Mouse (Mus musculus) forebrain, embryonic 12.5 days (tissue): ENCODE data around the gene Slc23a2. TPM values are rescaled to one million over a fixed set of nuclear protein-coding genes. Genes with fewer than 3 reads are reported as not detected.
A peak's percentile ranks its signal among the peaks of the same experiment; 100 is the strongest.

Source experiments
- ATAC-seq: fragments of 200-750 bp; cut with Nextera tagmentation; 2 replicates; pipeline ENCODE4 v1.8.0; 2017; ENCODE audit warnings: moderate TSS enrichment; ENCODE audit not compliant: low FRiP score
- H3K27ac ChIP-seq: fragments of 300-500 bp; sonication (generic); 2 replicates; pipeline ENCODE4 v1.5.1; 2016; ENCODE audit warnings: mild to moderate bottlenecking
- H3K27me3 ChIP-seq: fragments of 300-500 bp; sonication (generic); 2 replicates; pipeline ENCODE4 v1.6.1; 2016; ENCODE audit warnings: mild to moderate bottlenecking
- H3K36me3 ChIP-seq: fragments of 300-500 bp; sonication (generic); replicated peaks from 2 replicates; pipeline ENCODE4 v1.6.1; 2016; ENCODE audit warnings: mild to moderate bottlenecking
- H3K4me1 ChIP-seq: fragments of 300-500 bp; sonication (generic); 2 replicates; pipeline ENCODE4 v1.6.1; 2016
- H3K4me2 ChIP-seq: fragments of 300-500 bp; sonication (generic); 2 replicates; pipeline ENCODE4 v1.6.1; 2016; ENCODE audit warnings: mild to moderate bottlenecking, moderate library complexity
- H3K4me3 ChIP-seq: fragments of 300-500 bp; sonication (generic); replicated peaks from 2 replicates; pipeline ENCODE4 v1.5.1; 2016; ENCODE audit warnings: mild to moderate bottlenecking
- H3K9ac ChIP-seq: fragments of 300-500 bp; sonication (generic); 2 replicates; pipeline ENCODE4 v1.6.1; 2016; ENCODE audit warnings: mild to moderate bottlenecking
- H3K9me3 ChIP-seq: fragments of 300-500 bp; sonication (generic); 2 replicates; pipeline ENCODE4 v1.6.1; 2016
- WGBS: fragments of 180-500 bp; shearing (Covaris S2); methylation state at CpG from one replicate; pipeline ENCODE4 v1.1.7; 2016; 5-methylcytosine and 5-hydroxymethylcytosine counted together
- polyA plus RNA-seq: library from polyadenylated mRNA; unstranded; fragments of >200 nt; fragmentation: Nextera tagmentation; extraction: Ambion mirVana; gene quantifications from 2 replicates; pipeline ENCODE4 v1.2.1, GENCODE M21; 2016

Gene Slc23a2
- polyA plus RNA-seq, 1 experiment from 2014 or later, result 14.6 TPM

DNA sequence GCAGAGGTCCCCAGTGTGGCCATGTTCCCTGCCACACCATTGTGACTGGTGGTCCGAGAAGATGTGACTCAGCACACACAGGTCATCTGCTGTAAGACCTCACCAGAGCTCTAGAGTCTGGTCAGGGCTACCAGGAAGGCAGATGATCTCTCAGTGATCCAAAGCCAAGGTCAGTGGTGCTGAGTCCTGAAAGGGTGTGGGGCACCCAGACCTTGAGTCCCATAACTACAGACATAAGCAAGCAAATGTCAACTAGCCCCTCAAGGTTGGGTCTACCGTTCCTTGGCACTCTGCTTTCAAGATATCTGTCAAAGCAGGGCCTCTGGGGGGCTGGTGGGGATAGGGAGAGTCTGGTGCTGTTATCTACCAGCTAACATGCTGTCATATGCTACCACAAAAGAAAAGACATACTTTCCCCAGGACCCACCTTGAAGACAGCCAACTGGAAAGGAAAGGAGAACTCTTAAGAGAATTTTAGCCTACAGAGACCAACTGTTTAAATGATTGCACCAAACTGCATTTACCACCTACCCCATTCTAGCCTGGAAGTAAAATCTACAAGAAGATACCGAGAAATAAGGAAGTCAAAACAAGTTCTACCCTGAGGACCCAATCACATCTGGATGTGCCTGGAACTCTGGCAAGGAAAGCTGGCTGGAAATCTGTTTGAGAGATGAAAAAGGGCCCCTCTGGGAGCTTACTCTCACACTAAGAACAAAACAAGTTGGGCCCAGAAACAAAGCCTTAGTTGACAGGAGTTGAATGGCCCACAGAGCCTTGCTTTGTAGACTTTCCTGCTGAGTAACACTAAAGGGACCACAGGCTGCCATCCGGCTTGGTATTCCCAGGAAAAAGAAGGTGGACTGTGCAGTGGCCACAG, 110.1 kb downstream of the Slc23a2 start:
- 0 out of 2 replicates have a peak, but pooled peaks cover 3% of the 10 kb centered on the region for H3K27me3 ChIP-seq
- H3K36me3 ChIP-seq, result no peaks in the 10 kb centered on the region
- H3K4me1 ChIP-seq, result peaks cover 22% of the 10 kb centered on the region
- H3K9ac ChIP-seq, result no peak overlapping the region
- 53% methylated on average over 4 of the region's 4 CpGs for WGBS
- peak overlapping the region; percentile 13 for H3K27ac ChIP-seq
- H3K4me3 ChIP-seq, result no peak overlapping the region
- no peak overlapping the region for H3K4me2 ChIP-seq
- no peak for ATAC-seq
- H3K9me3 ChIP-seq, result no peaks in the 10 kb centered on the region

GRCm38 (mm10) chr2:132031364-132032095, 113.4 kb downstream of the Slc23a2 start:
- peaks cover 45% of the 10 kb centered on the region for H3K4me1 ChIP-seq
- WGBS, result 63% methylated on average over 11 of the region's 11 CpGs
- peaks cover 10% of the 10 kb centered on the region for H3K27me3 ChIP-seq
- H3K4me2 ChIP-seq, result no peak overlapping the region; the same call in 1 of the 2 replicates
- no peaks in the 10 kb centered on the region for H3K36me3 ChIP-seq
- H3K27ac ChIP-seq, result peak overlapping the region; percentile 89; the same call in 1 of the 2 replicates
- H3K4me3 ChIP-seq, result no peak overlapping the region
- ATAC-seq, result no peak
- no peak overlapping the region for H3K9ac ChIP-seq
- H3K9me3 ChIP-seq, result no peaks in the 10 kb centered on the region

- ATAC-seq, result peak; percentile 15
- H3K27me3 ChIP-seq, result peaks cover 10% of the 10 kb centered on the region
- H3K4me3 ChIP-seq, result peak overlapping the region; percentile 65
- H3K36me3 ChIP-seq, result no peaks in the 10 kb centered on the region
- WGBS, result 8% methylated on average over 23 of the region's 23 CpGs
- H3K27ac ChIP-seq, result peak overlapping the region; percentile 89
- H3K9ac ChIP-seq, result peak overlapping the region; percentile 75
- peak overlapping the region; percentile 92 for H3K4me2 ChIP-seq
- H3K9me3 ChIP-seq, result no peaks in the 10 kb centered on the region
- peaks cover 45% of the 10 kb centered on the region for H3K4me1 ChIP-seq
Measured at GRCm38 (mm10) chr2:132030418-132031363, 114.2 kb downstream of the Slc23a2 start.

DNA sequence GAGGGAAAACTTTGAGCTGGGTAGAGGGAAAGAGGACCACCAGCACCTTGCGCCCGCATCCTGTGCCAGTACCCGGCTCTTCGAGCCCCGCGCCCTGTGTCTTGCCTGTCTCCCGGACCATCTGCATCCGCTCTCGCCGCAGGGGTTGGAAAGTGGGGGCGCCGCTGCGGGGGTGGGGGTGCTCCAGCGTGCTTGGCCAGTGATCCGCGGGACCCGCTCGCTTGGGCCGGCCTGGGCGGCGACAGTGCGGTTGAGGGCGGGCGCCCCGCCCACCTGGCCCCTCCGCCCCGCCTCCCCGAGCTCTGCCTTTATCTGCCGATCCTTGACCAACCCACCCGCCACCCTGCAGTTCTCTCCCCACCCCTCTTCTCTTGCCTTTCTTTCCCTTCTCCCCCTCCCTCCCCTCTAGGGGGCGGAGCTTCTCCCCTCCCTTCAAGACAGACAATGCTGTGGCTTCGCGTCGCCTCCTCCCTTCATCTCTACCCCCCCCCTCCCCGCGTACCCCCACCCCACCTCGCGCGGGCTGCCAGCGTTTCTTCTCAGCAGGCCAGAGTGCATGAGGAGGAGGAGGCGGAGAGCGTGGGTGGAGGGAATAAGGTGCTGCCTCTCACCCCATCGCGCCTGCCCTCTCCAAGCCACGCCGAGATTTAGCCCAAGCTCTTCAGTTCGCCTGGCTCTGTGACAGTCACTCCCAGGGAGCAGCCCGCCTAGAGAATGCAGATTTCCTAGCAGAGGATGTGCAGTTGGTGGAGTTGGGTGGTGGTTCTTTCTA, 115.1 kb downstream of the Slc23a2 start, which contains the start of gene Rassf2:
Rassf2 (minus strand) TSS at position 613 of the 772 bp plus-strand sequence.
- no peaks in the 10 kb centered on the region for H3K36me3 ChIP-seq
- no peaks in the 10 kb centered on the region for H3K9me3 ChIP-seq
- peak within 1 kb of the TSS; percentile 65 for H3K4me3 ChIP-seq
- peaks cover 39% of the 10 kb centered on the region for H3K4me1 ChIP-seq
- H3K27me3 ChIP-seq, result peaks cover 7% of the 10 kb centered on the region
- peak within 1 kb of the TSS; percentile 89 for H3K27ac ChIP-seq
- WGBS, result 1% methylated on average over 28 of the region's 48 CpGs
- H3K4me2 ChIP-seq, result peak within 1 kb of the TSS; percentile 92
- H3K9ac ChIP-seq, result peak within 1 kb of the TSS; percentile 75
- peak; percentile 94 for ATAC-seq

GRCm38 (mm10) chr2:132028894-132029605, 115.9 kb downstream of the Slc23a2 start:
- Histone ChIP-seq H3K36me3 (no peaks in the 10 kb centered on the region), H3K4me2 (peak overlapping the region; percentile 92), H3K9me3 (no peaks in the 10 kb centered on the region), H3K27me3 (peaks cover 7% of the 10 kb centered on the region), H3K4me3 (peak overlapping the region; percentile 65), H3K9ac (peak overlapping the region; percentile 75), H3K4me1 (peaks cover 36% of the 10 kb centered on the region), H3K27ac (peak overlapping the region; percentile 89)
- ATAC-seq, result peak; percentile 39
- WGBS, result under 1% methylated on average over 36 of the region's 36 CpGs

DNA sequence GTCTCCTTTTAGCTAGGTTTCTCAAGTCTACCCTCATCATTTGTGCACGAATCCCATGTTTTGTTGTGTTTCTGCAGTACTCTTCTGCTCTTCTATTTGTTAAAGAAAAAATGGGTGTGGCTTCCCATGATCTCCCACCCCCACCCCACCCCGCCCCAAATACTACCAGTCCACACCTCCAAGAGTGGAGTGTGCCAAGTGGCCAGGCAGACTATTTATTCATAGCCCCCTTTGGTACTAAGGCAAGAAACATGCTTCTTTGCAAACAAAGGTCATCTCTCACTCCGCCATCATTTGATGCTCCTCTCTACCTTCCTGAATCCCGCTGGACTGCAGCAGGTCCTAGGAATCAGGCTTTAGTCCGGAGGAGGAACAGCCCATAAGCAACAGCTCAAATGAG, 116.8 kb downstream of the Slc23a2 start:
- Histone ChIP-seq H3K27ac (no peak overlapping the region), H3K4me2 (peak overlapping the region; percentile 92), H3K4me1 (peaks cover 36% of the 10 kb centered on the region), H3K36me3 (no peaks in the 10 kb centered on the region), H3K9ac (peak overlapping the region; percentile 75), H3K9me3 (no peaks in the 10 kb centered on the region), H3K4me3 (peak overlapping the region; percentile 65), H3K27me3 (peaks cover 7% of the 10 kb centered on the region)
- 43% methylated on average over 5 of the region's 5 CpGs for WGBS
- no peak for ATAC-seq

DNA sequence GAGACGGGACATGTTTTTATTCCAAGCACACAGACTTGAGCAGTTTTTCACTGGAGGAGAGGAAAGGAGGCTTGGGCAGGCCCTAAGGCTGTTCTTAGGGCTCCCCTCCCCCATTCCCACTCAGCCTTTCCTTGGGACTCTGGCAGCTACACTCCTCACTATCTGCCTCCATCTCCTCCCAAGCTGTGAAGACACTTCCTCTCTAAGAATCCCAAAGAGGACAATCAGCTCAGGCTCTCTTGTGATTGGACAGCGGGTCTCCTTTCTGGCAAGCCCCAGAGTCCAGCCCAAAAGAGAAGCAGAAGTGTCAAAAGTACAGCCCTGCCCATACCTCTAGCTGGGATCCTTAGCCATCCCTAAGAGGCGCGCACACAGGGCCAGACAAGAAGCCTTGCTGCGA, 117.5 kb downstream of the Slc23a2 start:
- Histone ChIP-seq H3K9ac (no peak overlapping the region), H3K27ac (no peak overlapping the region), H3K4me2 (peak overlapping the region; percentile 92)

GRCm38 (mm10) chr2:132024028-132024427, 120.9 kb downstream of the Slc23a2 start:
- Histone ChIP-seq H3K27ac (no peak overlapping the region), H3K27me3 (peaks cover 7% of the 10 kb centered on the region), H3K4me1 (peaks cover 23% of the 10 kb centered on the region), H3K4me3 (no peak overlapping the region), H3K9ac (no peak overlapping the region), H3K36me3 (no peaks in the 10 kb centered on the region; the same call in 1 of the 2 replicates), H3K9me3 (no peaks in the 10 kb centered on the region), H3K4me2 (no peak overlapping the region)
- no peak for ATAC-seq
- 80% methylated on average over 4 of the region's 4 CpGs for WGBS

More for the DNA sequence above, 117.5 kb downstream of the Slc23a2 start:
- Histone ChIP-seq H3K4me1 (peaks cover 36% of the 10 kb centered on the region), H3K9me3 (no peaks in the 10 kb centered on the region), H3K4me3 (no peak overlapping the region), H3K36me3 (no peaks in the 10 kb centered on the region), H3K27me3 (peaks cover 7% of the 10 kb centered on the region)
- ATAC-seq, result no peak
- WGBS, result 65% methylated on average over 5 of the region's 5 CpGs

DNA sequence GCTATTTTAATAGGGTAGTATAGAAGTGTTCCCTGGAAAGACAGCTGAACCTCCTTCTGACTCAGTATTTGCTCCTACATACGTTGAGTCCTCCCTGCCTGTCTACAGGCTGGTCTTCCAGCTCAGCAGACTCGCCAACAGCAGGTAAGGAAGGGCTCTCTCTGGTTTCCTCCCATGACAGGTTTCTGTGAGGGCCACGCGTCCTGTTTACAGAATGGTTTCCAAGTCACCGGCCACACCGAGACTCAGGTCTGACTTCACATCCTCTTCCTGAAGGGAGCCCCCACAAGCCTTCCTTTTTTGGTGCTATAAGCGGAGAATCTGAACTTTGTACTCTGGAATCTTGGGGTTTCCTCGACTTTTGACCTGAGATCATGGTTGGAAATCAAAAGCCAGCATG, 122.3 kb downstream of the Slc23a2 start:
- Histone ChIP-seq H3K4me2 (no peak overlapping the region), H3K9me3 (no peaks in the 10 kb centered on the region), H3K4me1 (peaks cover 12% of the 10 kb centered on the region), H3K27me3 (0 out of 2 replicates have a peak, but pooled peaks cover 3% of the 10 kb centered on the region), H3K27ac (no peak overlapping the region), H3K4me3 (no peak overlapping the region), H3K36me3 (no peaks in the 10 kb centered on the region; the same call in 1 of the 2 replicates), H3K9ac (no peak overlapping the region)
- WGBS, result 88% methylated on average over 8 of the region's 8 CpGs
- no peak for ATAC-seq

DNA sequence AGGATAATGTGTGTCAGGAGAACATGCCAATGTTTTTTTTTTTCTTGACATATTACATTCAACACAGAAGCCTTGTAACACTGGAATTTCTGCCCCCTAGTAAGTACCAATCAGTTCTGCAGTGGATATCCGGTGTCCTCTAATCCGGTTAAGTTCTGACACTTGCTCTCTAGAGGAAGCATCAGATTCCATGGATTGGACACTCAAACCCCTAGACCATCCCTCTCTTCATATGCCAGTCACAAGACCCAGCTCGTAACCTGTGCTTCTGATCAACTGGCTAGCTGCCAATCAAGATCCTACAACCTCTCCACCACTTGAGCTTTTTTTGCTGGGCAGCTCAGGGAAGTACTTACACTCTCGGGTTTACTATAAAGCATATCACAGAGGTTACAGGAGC, 123.3 kb downstream of the Slc23a2 start:
- no peak overlapping the region for H3K4me3 ChIP-seq
- no peaks in the 10 kb centered on the region for H3K9me3 ChIP-seq
- peaks cover 7% of the 10 kb centered on the region; the same call in 1 of the 2 replicates for H3K4me1 ChIP-seq
- no peak overlapping the region for H3K4me2 ChIP-seq
- H3K9ac ChIP-seq, result no peak overlapping the region
- 83% methylated on average over 4 of the region's 4 CpGs for WGBS
- no peak for ATAC-seq
- no peak overlapping the region for H3K27ac ChIP-seq
- no peaks in the 10 kb centered on the region; the same call in 1 of the 2 replicates for H3K36me3 ChIP-seq
- H3K27me3 ChIP-seq, result no peaks in the 10 kb centered on the region
